Mouse (Mus musculus) heart, embryonic 12.5 days (tissue): ENCODE data around the gene Tle3. TPM values are rescaled to one million over a fixed set of nuclear protein-coding genes. Genes with fewer than 3 reads are reported as not detected.

Source experiments
- ATAC-seq: fragments of 200-750 bp; cut with Nextera tagmentation; 2 replicates; pipeline ENCODE4 v1.8.0; 2017; ENCODE audit warnings: moderate TSS enrichment, moderate library complexity; ENCODE audit not compliant: insufficient number of reproducible peaks, low FRiP score
- H3K27ac ChIP-seq: fragments of 300-500 bp; sonication (generic); 2 replicates; pipeline ENCODE4 v1.5.1; 2016; ENCODE audit warnings: mild to moderate bottlenecking, moderate library complexity; ENCODE audit not compliant: poor library complexity, severe bottlenecking
- H3K27me3 ChIP-seq: fragments of 300-500 bp; sonication (generic); replicated peaks from 2 replicates; pipeline ENCODE4 v1.6.1; 2016; ENCODE audit warnings: mild to moderate bottlenecking, moderate library complexity
- H3K36me3 ChIP-seq: fragments of 300-500 bp; sonication (generic); 2 replicates; pipeline ENCODE4 v1.6.1; 2016; ENCODE audit warnings: mild to moderate bottlenecking, moderate library complexity
- H3K4me1 ChIP-seq: fragments of 300-500 bp; sonication (generic); replicated peaks from 2 replicates; pipeline ENCODE4 v1.6.1; 2016; ENCODE audit warnings: mild to moderate bottlenecking
- H3K4me2 ChIP-seq: fragments of 300-500 bp; sonication (generic); 2 replicates; pipeline ENCODE4 v1.6.1; 2016; ENCODE audit warnings: mild to moderate bottlenecking, moderate library complexity
- H3K4me3 ChIP-seq: fragments of 300-500 bp; sonication (generic); 2 replicates; pipeline ENCODE4 v1.5.1; 2016; ENCODE audit warnings: mild to moderate bottlenecking
- H3K9ac ChIP-seq: fragments of 300-500 bp; sonication (generic); 2 replicates; pipeline ENCODE4 v1.6.1; 2016; ENCODE audit warnings: mild to moderate bottlenecking, moderate library complexity
- H3K9me3 ChIP-seq: fragments of 300-500 bp; sonication (generic); replicated peaks from 2 replicates; pipeline ENCODE4 v1.6.1; 2016; ENCODE audit warnings: mild to moderate bottlenecking, moderate library complexity
- WGBS: fragments of 180-500 bp; shearing (Covaris S2); methylation state at CpG from one replicate; pipeline ENCODE4 v1.1.7; 2016; 5-methylcytosine and 5-hydroxymethylcytosine counted together
- polyA plus RNA-seq: library from polyadenylated mRNA; unstranded; fragments of >200 nt; fragmentation: Nextera tagmentation; extraction: Ambion mirVana; gene quantifications from 2 replicates; pipeline ENCODE4 v1.2.1, GENCODE M21; 2016

Gene Tle3
- polyA plus RNA-seq, 1 experiment from 2014 or later: 12.7 TPM

GRCm38 (mm10) chr9:61386314-61386713, 14.1 kb downstream of the Tle3 start:
- Histone ChIP-seq H3K27me3 (peaks cover 100% of the 10 kb centered on the region), H3K36me3 (peaks cover 10% of the 10 kb centered on the region; the same call in 1 of the 2 replicates), H3K9ac (no peak overlapping the region), H3K27ac (no peak overlapping the region), H3K4me3 (no peak overlapping the region), H3K9me3 (no peaks in the 10 kb centered on the region), H3K4me1 (peaks cover 47% of the 10 kb centered on the region), H3K4me2 (no peak overlapping the region)
- no peak for ATAC-seq
- 84% methylated on average over 2 of the region's 2 CpGs for WGBS

- ATAC-seq: no peak
- 85% methylated on average over 5 of the region's 5 CpGs for WGBS
Observed at GRCm38 (mm10) chr9:61387797-61388196, 15.6 kb downstream of the Tle3 start.

GRCm38 (mm10) chr9:61388214-61388613, 16.0 kb downstream of the Tle3 start:
- WGBS: 77% methylated on average over 12 of the region's 12 CpGs
- Histone ChIP-seq H3K4me2 (no peak overlapping the region), H3K4me1 (peaks cover 48% of the 10 kb centered on the region), H3K4me3 (no peak overlapping the region), H3K27me3 (peaks cover 99% of the 10 kb centered on the region), H3K9ac (no peak overlapping the region), H3K27ac (no peak overlapping the region), H3K36me3 (peaks cover 11% of the 10 kb centered on the region), H3K9me3 (no peaks in the 10 kb centered on the region)
- no peak for ATAC-seq

More at GRCm38 (mm10) chr9:61387797-61388196, 15.6 kb downstream of the Tle3 start:
- Histone ChIP-seq H3K4me3 (no peak overlapping the region), H3K36me3 (peaks cover 10% of the 10 kb centered on the region; the same call in 1 of the 2 replicates), H3K27me3 (peaks cover 99% of the 10 kb centered on the region), H3K27ac (no peak overlapping the region), H3K4me2 (no peak overlapping the region), H3K4me1 (peaks cover 48% of the 10 kb centered on the region), H3K9ac (no peak overlapping the region), H3K9me3 (no peaks in the 10 kb centered on the region)

GRCm38 (mm10) chr9:61388689-61389403, 16.7 kb downstream of the Tle3 start:
- peaks cover 99% of the 10 kb centered on the region for H3K27me3 ChIP-seq

GRCm38 (mm10) chr9:61389404-61389701, 17.2 kb downstream of the Tle3 start:
- Histone ChIP-seq H3K4me2 (no peak overlapping the region), H3K4me1 (peaks cover 45% of the 10 kb centered on the region), H3K9ac (no peak overlapping the region), H3K27me3 (peaks cover 99% of the 10 kb centered on the region), H3K9me3 (no peaks in the 10 kb centered on the region), H3K36me3 (peaks cover 22% of the 10 kb centered on the region), H3K27ac (no peak overlapping the region), H3K4me3 (no peak overlapping the region)
- 78% methylated on average over 7 of the region's 7 CpGs for WGBS
- ATAC-seq: no peak

More at GRCm38 (mm10) chr9:61388689-61389403, 16.7 kb downstream of the Tle3 start:
- Histone ChIP-seq H3K4me2 (no peak overlapping the region), H3K27ac (no peak overlapping the region), H3K4me3 (no peak overlapping the region), H3K4me1 (peaks cover 48% of the 10 kb centered on the region), H3K9me3 (no peaks in the 10 kb centered on the region), H3K9ac (no peak overlapping the region), H3K36me3 (peaks cover 17% of the 10 kb centered on the region)
- WGBS: 66% methylated on average over 14 of the region's 14 CpGs
- ATAC-seq: no peak

GRCm38 (mm10) chr9:61391570-61392337, 19.6 kb downstream of the Tle3 start:
- Histone ChIP-seq H3K9me3 (no peaks in the 10 kb centered on the region), H3K4me2 (no peak overlapping the region), H3K9ac (no peak overlapping the region), H3K27ac (no peak overlapping the region), H3K36me3 (peaks cover 31% of the 10 kb centered on the region), H3K4me3 (no peak overlapping the region), H3K4me1 (peaks cover 41% of the 10 kb centered on the region), H3K27me3 (peaks cover 99% of the 10 kb centered on the region)
- no peak for ATAC-seq
- 59% methylated on average over 5 of the region's 5 CpGs for WGBS

- Histone ChIP-seq H3K4me2 (no peak overlapping the region), H3K4me3 (no peak overlapping the region), H3K9me3 (no peaks in the 10 kb centered on the region), H3K9ac (no peak overlapping the region), H3K27me3 (peaks cover 99% of the 10 kb centered on the region), H3K4me1 (peaks cover 45% of the 10 kb centered on the region), H3K27ac (no peak overlapping the region), H3K36me3 (peaks cover 30% of the 10 kb centered on the region)
- ATAC-seq: no peak
- WGBS: 39% methylated on average over 6 of the region's 6 CpGs
Observed at GRCm38 (mm10) chr9:61392338-61392620, 20.1 kb downstream of the Tle3 start.

- 82% methylated on average over 6 of the region's 6 CpGs for WGBS
- peaks cover 45% of the 10 kb centered on the region for H3K4me1 ChIP-seq
- H3K27me3 ChIP-seq: peaks cover 99% of the 10 kb centered on the region
Observed at GRCm38 (mm10) chr9:61393161-61393560, 21.0 kb downstream of the Tle3 start.

GRCm38 (mm10) chr9:61393847-61394246, 21.7 kb downstream of the Tle3 start:
- ATAC-seq: no peak
- no peak overlapping the region for H3K4me2 ChIP-seq
- H3K9me3 ChIP-seq: no peaks in the 10 kb centered on the region
- H3K4me3 ChIP-seq: no peak overlapping the region
- peaks cover 31% of the 10 kb centered on the region for H3K36me3 ChIP-seq
- peaks cover 99% of the 10 kb centered on the region for H3K27me3 ChIP-seq
- no peak overlapping the region for H3K27ac ChIP-seq
- 94% methylated on average over 5 of the region's 5 CpGs for WGBS
- H3K9ac ChIP-seq: no peak overlapping the region
- peaks cover 43% of the 10 kb centered on the region for H3K4me1 ChIP-seq

More at GRCm38 (mm10) chr9:61393161-61393560, 21.0 kb downstream of the Tle3 start:
- Histone ChIP-seq H3K9ac (no peak overlapping the region), H3K4me2 (no peak overlapping the region), H3K36me3 (peaks cover 24% of the 10 kb centered on the region), H3K27ac (no peak overlapping the region), H3K9me3 (no peaks in the 10 kb centered on the region), H3K4me3 (no peak overlapping the region)
- no peak for ATAC-seq

GRCm38 (mm10) chr9:61395071-61395470, 22.9 kb downstream of the Tle3 start:
- Histone ChIP-seq H3K36me3 (peaks cover 38% of the 10 kb centered on the region), H3K4me2 (no peak overlapping the region), H3K4me3 (no peak overlapping the region), H3K27me3 (peaks cover 99% of the 10 kb centered on the region), H3K27ac (no peak overlapping the region), H3K4me1 (peaks cover 34% of the 10 kb centered on the region), H3K9me3 (no peaks in the 10 kb centered on the region), H3K9ac (no peak overlapping the region)
- 89% methylated on average over 3 of the region's 3 CpGs for WGBS
- no peak for ATAC-seq

- Histone ChIP-seq H3K9ac (no peak overlapping the region), H3K27ac (no peak overlapping the region), H3K9me3 (no peaks in the 10 kb centered on the region), H3K36me3 (peaks cover 45% of the 10 kb centered on the region), H3K27me3 (peaks cover 98% of the 10 kb centered on the region), H3K4me3 (no peak overlapping the region), H3K4me2 (no peak overlapping the region), H3K4me1 (peaks cover 28% of the 10 kb centered on the region)
- ATAC-seq: no peak
- WGBS: 43% methylated on average over 13 of the region's 13 CpGs
Observed at GRCm38 (mm10) chr9:61396474-61396873, 24.3 kb downstream of the Tle3 start.
